Mouse (Mus musculus): ENCODE measurements at regions not wholly inside any gene's neighbourhood (a gene's known extent, or its start where the extent isn't known, plus 50 kb on each side); places are given as distances from the start of the nearest gene placed in this dataset.

DNA sequence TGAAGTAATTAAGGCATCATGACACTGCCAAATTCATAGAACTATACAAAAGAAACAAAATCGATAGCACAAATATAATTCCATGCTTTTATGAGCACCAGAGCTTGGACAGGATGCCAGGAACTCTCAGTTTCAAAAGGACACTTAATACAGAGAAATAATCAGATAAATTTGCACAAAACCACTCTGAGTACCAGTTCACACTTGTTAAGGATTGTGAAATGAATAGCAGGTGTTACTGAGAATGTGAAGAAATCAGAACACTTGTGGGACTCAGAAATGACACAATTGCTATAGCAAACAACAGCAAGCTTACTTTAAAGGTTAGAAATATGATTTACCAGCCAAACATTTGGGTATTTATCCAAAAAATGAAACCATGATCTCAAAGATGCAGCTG is 87.4 kb downstream of the Btla start:
- TF ChIP-seq CTCF (IDR thresholded peaks at IDR 0.05; ENCODE audit: extremely low read depth, insufficient read depth, insufficient read length, insufficient replicate concordance) (no peak), POLR2A (IDR thresholded peaks at IDR 0.05; ENCODE audit: low read depth, low read length) (no peak)
